Mouse (Mus musculus): ENCODE data around the gene Hnrnpf. TPM values are rescaled to one million over a fixed set of nuclear protein-coding genes. Genes with fewer than 3 reads are reported as not detected.

The Hnrnpf gene
- polyA plus RNA-seq, 1 experiment from 2014 or later: 798 TPM

- Histone ChIP-seq H3K36me3 (ENCODE audit: control insufficient read depth, insufficient read depth, low read length) (no peaks in the 10 kb centered on the region), H3K27ac (ENCODE audit: low read depth) (no peak within 1 kb of the TSS), H3K9ac (ENCODE audit: low read length) (no peak within 1 kb of the TSS), H3K4me2 (ENCODE audit: low read length) (no peak within 1 kb of the TSS), H3K9me3 (ENCODE audit: control insufficient read depth, low read length) (no peaks in the 10 kb centered on the region), H3K4me1 (replicated peaks; ENCODE audit: control insufficient read depth, insufficient read depth, low read length) (no peaks in the 10 kb centered on the region), H3K4me3 (ENCODE audit: low read depth, low read length) (no peak within 1 kb of the TSS), H3K27me3 (replicated peaks; ENCODE audit: control insufficient read depth, insufficient read depth, low read length) (no peaks in the 10 kb centered on the region)
- ATAC-seq (replicated peaks; ENCODE audit: low FRiP score, low TSS enrichment, low read depth) (peak; percentile 69; the same call in 1 of the 2 replicates), DNase-seq (ENCODE audit: low spot score) (no peak)
- 73% methylated on average over 10 of the region's 10 CpGs for WGBS
Observed at GRCm38 (mm10) chr6:117937222-117937932, 37.3 kb downstream of the Hnrnpf start, which contains the start of gene Fxyd4. Fxyd4 (minus strand) TSS chr6:117937692.

- no peak overlapping the region for H3K27ac ChIP-seq (ENCODE audit: low read depth)
Observed at GRCm38 (mm10) chr6:117938951-117939350, 38.8 kb downstream of the Hnrnpf start.

DNA sequence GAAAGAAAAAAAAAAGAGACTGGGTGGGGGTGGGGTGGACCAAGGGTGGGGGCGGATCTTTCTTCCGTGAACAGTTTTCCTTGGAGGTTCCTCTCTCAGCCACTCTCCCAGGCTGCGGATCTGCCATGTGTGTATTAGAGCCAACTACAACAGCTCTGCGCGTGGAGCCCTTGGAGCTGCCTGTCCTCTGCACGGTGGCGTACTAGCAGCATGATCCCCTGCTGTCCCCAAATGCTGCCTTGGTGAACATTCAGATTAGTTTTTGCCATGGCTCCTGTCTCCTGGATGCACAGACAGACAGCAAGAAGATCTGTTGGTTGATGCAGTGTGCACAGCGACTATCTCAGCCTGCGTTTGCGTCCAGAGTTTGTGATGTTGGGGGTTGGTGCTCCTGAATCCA is 42.6 kb downstream of the Hnrnpf start:
- no peak overlapping the region for H3K9ac ChIP-seq (ENCODE audit: low read length)
- 74% methylated on average over 10 of the region's 10 CpGs for WGBS
- no peak overlapping the region for H3K27ac ChIP-seq (ENCODE audit: low read depth)
- H3K4me3 ChIP-seq (ENCODE audit: low read depth, low read length): no peak overlapping the region
- no peaks in the 10 kb centered on the region for H3K9me3 ChIP-seq (ENCODE audit: control insufficient read depth, low read length)
- no peak overlapping the region for H3K4me2 ChIP-seq (ENCODE audit: low read length)
- ATAC-seq (replicated peaks; ENCODE audit: low FRiP score, low TSS enrichment, low read depth) (no peak), DNase-seq (ENCODE audit: low spot score) (no peak)
- H3K36me3 ChIP-seq (ENCODE audit: control insufficient read depth, insufficient read depth, low read length): no peaks in the 10 kb centered on the region
- no peaks in the 10 kb centered on the region for H3K27me3 ChIP-seq (replicated peaks; ENCODE audit: control insufficient read depth, insufficient read depth, low read length)
- no peaks in the 10 kb centered on the region for H3K4me1 ChIP-seq (replicated peaks; ENCODE audit: control insufficient read depth, insufficient read depth, low read length)

More at GRCm38 (mm10) chr6:117938951-117939350, 38.8 kb downstream of the Hnrnpf start:
- Histone ChIP-seq H3K27me3 (replicated peaks; ENCODE audit: control insufficient read depth, insufficient read depth, low read length) (no peaks in the 10 kb centered on the region), H3K4me3 (ENCODE audit: low read depth, low read length) (no peak overlapping the region), H3K9ac (ENCODE audit: low read length) (no peak overlapping the region), H3K4me2 (ENCODE audit: low read length) (no peak overlapping the region), H3K9me3 (ENCODE audit: control insufficient read depth, low read length) (no peaks in the 10 kb centered on the region), H3K4me1 (replicated peaks; ENCODE audit: control insufficient read depth, insufficient read depth, low read length) (no peaks in the 10 kb centered on the region), H3K36me3 (ENCODE audit: control insufficient read depth, insufficient read depth, low read length) (no peaks in the 10 kb centered on the region)
- 88% methylated on average over 10 of the region's 10 CpGs for WGBS
- ATAC-seq (replicated peaks; ENCODE audit: low FRiP score, low TSS enrichment, low read depth): no peak
- no peak for DNase-seq (ENCODE audit: low spot score)

- no peaks in the 10 kb centered on the region for H3K9me3 ChIP-seq (ENCODE audit: control insufficient read depth, low read length)
- no peak overlapping the region for H3K4me2 ChIP-seq (ENCODE audit: low read length)
- no peaks in the 10 kb centered on the region for H3K27me3 ChIP-seq (replicated peaks; ENCODE audit: control insufficient read depth, insufficient read depth, low read length)
- H3K36me3 ChIP-seq (ENCODE audit: control insufficient read depth, insufficient read depth, low read length): no peaks in the 10 kb centered on the region
- H3K9ac ChIP-seq (ENCODE audit: low read length): no peak overlapping the region
- no peaks in the 10 kb centered on the region for H3K4me1 ChIP-seq (replicated peaks; ENCODE audit: control insufficient read depth, insufficient read depth, low read length)
- H3K27ac ChIP-seq (ENCODE audit: low read depth): no peak overlapping the region
- ATAC-seq (replicated peaks; ENCODE audit: low FRiP score, low TSS enrichment, low read depth) (no peak), DNase-seq (ENCODE audit: low spot score) (no peak)
- WGBS: 80% methylated on average over 2 of the region's 2 CpGs
- no peak overlapping the region for H3K4me3 ChIP-seq (ENCODE audit: low read depth, low read length)
Observed at GRCm38 (mm10) chr6:117943899-117944298, 43.8 kb downstream of the Hnrnpf start.

DNA sequence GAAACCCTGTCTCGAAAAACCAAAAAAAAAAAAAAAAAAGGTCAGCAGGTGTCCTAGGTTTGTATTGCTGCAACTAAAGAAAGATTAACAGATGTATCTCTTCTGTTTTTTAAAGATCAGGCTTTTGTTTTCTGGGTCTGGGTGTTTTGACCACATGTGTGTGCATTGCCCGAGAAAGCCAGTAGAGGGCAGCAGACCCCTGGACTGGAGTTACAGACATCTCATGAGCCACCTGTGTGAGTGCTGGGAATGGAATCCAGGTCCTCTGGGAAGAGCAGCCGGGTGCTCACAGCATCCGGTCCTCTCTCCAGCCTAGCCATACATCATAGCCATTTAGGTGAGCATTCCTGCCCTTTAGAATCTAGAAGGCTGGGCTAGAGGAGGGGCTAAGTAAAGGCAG is 52.2 kb downstream of the Hnrnpf start:
- no peak for DNase-seq (ENCODE audit: low spot score)
- H3K9ac ChIP-seq (ENCODE audit: low read length): no peak overlapping the region
- H3K27ac ChIP-seq (ENCODE audit: low read depth): no peak overlapping the region
- no peaks in the 10 kb centered on the region for H3K27me3 ChIP-seq (replicated peaks; ENCODE audit: control insufficient read depth, insufficient read depth, low read length)
- 87% methylated on average over 4 of the region's 4 CpGs for WGBS
- no peak overlapping the region for H3K4me2 ChIP-seq (ENCODE audit: low read length)
- no peaks in the 10 kb centered on the region for H3K36me3 ChIP-seq (ENCODE audit: control insufficient read depth, insufficient read depth, low read length)
- no peaks in the 10 kb centered on the region for H3K4me1 ChIP-seq (replicated peaks; ENCODE audit: control insufficient read depth, insufficient read depth, low read length)
- no peaks in the 10 kb centered on the region for H3K9me3 ChIP-seq (ENCODE audit: control insufficient read depth, low read length)
- ATAC-seq (replicated peaks; ENCODE audit: low FRiP score, low TSS enrichment, low read depth): no peak
- H3K4me3 ChIP-seq (ENCODE audit: low read depth, low read length): no peak overlapping the region

DNA sequence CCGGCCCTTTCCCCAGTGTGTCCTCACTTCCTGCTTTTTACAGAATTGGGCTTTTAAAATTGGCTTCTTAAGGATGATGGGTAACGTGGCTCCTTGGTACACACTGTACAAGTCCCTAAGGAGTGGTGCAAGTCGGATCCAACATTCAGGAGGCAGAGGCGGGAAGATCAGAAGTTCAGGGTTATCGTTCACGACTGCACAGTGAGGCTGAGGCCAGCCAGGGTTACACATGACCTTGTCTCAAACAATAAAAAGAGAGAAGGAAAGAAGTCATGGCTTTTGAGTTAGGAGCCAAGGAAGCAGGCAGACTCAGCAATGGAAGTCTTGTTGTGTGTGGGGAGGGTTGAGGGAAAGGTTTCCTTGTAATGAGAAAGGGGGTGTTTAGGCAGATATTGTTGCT is 56.0 kb downstream of the Hnrnpf start:
- Histone ChIP-seq H3K9ac (ENCODE audit: low read length) (no peak overlapping the region), H3K9me3 (ENCODE audit: control insufficient read depth, low read length) (no peaks in the 10 kb centered on the region), H3K27me3 (replicated peaks; ENCODE audit: control insufficient read depth, insufficient read depth, low read length) (no peaks in the 10 kb centered on the region), H3K36me3 (ENCODE audit: control insufficient read depth, insufficient read depth, low read length) (no peaks in the 10 kb centered on the region), H3K4me3 (ENCODE audit: low read depth, low read length) (no peak overlapping the region), H3K4me1 (replicated peaks; ENCODE audit: control insufficient read depth, insufficient read depth, low read length) (no peaks in the 10 kb centered on the region), H3K4me2 (ENCODE audit: low read length) (no peak overlapping the region), H3K27ac (ENCODE audit: low read depth) (no peak overlapping the region)
- 67% methylated on average over 6 of the region's 6 CpGs for WGBS
- DNase-seq (ENCODE audit: low spot score): no peak
- ATAC-seq (replicated peaks; ENCODE audit: low FRiP score, low TSS enrichment, low read depth): no peak

GRCm38 (mm10) chr6:117956851-117957501 is 56.9 kb downstream of the Hnrnpf start:
- Histone ChIP-seq H3K27ac (ENCODE audit: low read depth) (no peak overlapping the region), H3K9ac (ENCODE audit: low read length) (no peak overlapping the region), H3K4me1 (replicated peaks; ENCODE audit: control insufficient read depth, insufficient read depth, low read length) (no peaks in the 10 kb centered on the region), H3K4me3 (ENCODE audit: low read depth, low read length) (no peak overlapping the region), H3K9me3 (ENCODE audit: control insufficient read depth, low read length) (no peaks in the 10 kb centered on the region), H3K27me3 (replicated peaks; ENCODE audit: control insufficient read depth, insufficient read depth, low read length) (no peaks in the 10 kb centered on the region), H3K36me3 (ENCODE audit: control insufficient read depth, insufficient read depth, low read length) (no peaks in the 10 kb centered on the region), H3K4me2 (ENCODE audit: low read length) (no peak overlapping the region)
- DNase-seq (ENCODE audit: low spot score) (no peak), ATAC-seq (replicated peaks; ENCODE audit: low FRiP score, low TSS enrichment, low read depth) (0 out of 2 replicates have a peak, but pooled peaks have one; percentile 15)
- WGBS: 16% methylated on average over 14 of the region's 14 CpGs

- H3K36me3 ChIP-seq (ENCODE audit: control insufficient read depth, insufficient read depth, low read length): no peaks in the 10 kb centered on the region
- H3K4me1 ChIP-seq (replicated peaks; ENCODE audit: control insufficient read depth, insufficient read depth, low read length): no peaks in the 10 kb centered on the region
- 84% methylated on average over 3 of the region's 3 CpGs for WGBS
- H3K4me2 ChIP-seq (ENCODE audit: low read length): no peak overlapping the region
- H3K9ac ChIP-seq (ENCODE audit: low read length): no peak overlapping the region
- no peaks in the 10 kb centered on the region for H3K27me3 ChIP-seq (replicated peaks; ENCODE audit: control insufficient read depth, insufficient read depth, low read length)
- 0 out of 2 replicates have a peak, but pooled peaks cover 4% of the 10 kb centered on the region for H3K9me3 ChIP-seq (ENCODE audit: control insufficient read depth, low read length)
- DNase-seq (ENCODE audit: low spot score): no peak
- no peak for ATAC-seq (replicated peaks; ENCODE audit: low FRiP score, low TSS enrichment, low read depth)
- H3K4me3 ChIP-seq (ENCODE audit: low read depth, low read length): no peak overlapping the region
- no peak overlapping the region for H3K27ac ChIP-seq (ENCODE audit: low read depth)
Observed at GRCm38 (mm10) chr6:117963201-117963600, 63.1 kb downstream of the Hnrnpf start.
